1 mouse cellular context compared by ENCODE assay signal in genomic region chr16:17165478-17165877, GRCm38 (mm10). TPM values are rescaled to one million over a fixed set of nuclear protein-coding genes. Genes with fewer than 3 reads are reported as not detected.
"Had no signal": no experiment of that assay in that cellular context is flagged by ENCODE, and none has a peak within 500 bp of the region (broad histone marks: within the 10 kb centered on the region; RNA-seq: fewer than 3 reads in every experiment).

No protein-coding gene starts in this region.

RNA-seq across cellular contexts. Expression of gene Ccdc116, which starts 18.4 kb away (rescaled TPM):
- polyA plus RNA-seq: heart, embryonic 11.5 days had no signal
